Mouse (Mus musculus) testis, adult 2 months (tissue): ENCODE results near the gene Ntmt1.

ENCODE experiments used
- CTCF ChIP-seq: fragments of 200-500 bp; IDR thresholded peaks from 2 replicates; pipeline ENCODE4 v1.5.1; 2012; ENCODE audit warnings: low read depth, mild to moderate bottlenecking, inconsistent platforms, low read length, moderate library complexity; ENCODE audit not compliant: control insufficient read depth, insufficient read depth, insufficient replicate concordance
- POLR2A ChIP-seq: fragments of 200-500 bp; IDR thresholded peaks from 2 replicates; pipeline ENCODE4 v1.6.1; 2012; ENCODE audit warnings: low read depth, mild to moderate bottlenecking, inconsistent platforms, low read length, moderate library complexity; ENCODE audit not compliant: control insufficient read depth

DNA sequence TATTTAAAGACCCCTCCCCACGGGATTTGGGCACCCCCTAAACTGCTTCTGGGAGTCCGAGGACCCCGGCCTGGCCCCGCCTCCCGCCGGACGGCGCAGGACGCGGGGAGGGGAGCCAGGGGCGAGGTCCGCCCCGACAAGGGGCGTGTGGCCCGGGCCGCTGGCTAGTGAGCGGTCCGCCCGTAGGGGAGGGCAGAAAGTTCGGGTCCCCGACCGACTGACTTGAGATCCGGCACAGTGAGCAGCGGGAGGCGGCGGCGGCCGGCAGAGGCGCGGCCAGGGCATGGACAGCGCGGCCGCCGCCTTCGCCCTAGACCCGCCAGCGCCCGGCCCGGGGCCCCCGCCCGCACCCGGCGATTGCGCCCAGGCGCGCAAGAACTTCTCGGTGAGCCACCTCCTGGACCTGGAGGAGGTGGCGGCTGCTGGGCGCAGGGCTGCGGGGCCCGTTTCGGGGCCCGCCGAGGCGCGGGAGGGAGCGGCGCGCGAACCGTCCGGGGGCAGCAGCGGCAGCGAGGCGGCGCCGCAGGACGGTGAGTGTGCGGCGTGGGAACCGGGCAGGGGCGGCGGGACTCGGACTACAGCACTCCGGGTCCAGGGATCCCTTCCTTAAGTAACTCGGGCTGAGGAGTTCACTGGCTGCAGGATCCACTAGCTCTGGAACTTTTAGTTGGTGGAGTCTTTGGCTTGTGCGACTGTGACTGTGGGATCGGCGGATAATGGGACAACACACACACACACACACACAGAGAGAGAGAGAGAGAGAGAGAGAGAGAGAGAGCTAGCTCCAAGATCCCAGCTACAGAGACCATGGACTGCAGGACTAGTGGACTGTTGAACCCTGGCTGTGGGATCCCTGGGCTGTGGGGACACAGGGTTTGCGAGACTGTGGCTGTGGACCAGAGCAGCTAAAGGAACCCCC is 37.8 kb downstream of the Ntmt1 start:
- no peak for TF ChIP-seq CTCF
- no peak for TF ChIP-seq POLR2A
